Mouse (Mus musculus) embryonic fibroblast, embryonic 13.5 days (primary cell): ENCODE data around the gene Gcdh.

Source experiments
- CTCF ChIP-seq: IDR thresholded peaks from 2 replicates; pipeline ENCODE4 v1.5.1; 2011; ENCODE audit warnings: mild to moderate bottlenecking, control low read depth, low read length, moderate library complexity, borderline replicate concordance; ENCODE audit not compliant: insufficient read depth
- POLR2A ChIP-seq: IDR thresholded peaks from 2 replicates; pipeline ENCODE4 v1.6.1; 2011; ENCODE audit warnings: low read depth, mild to moderate bottlenecking, control low read depth, low read length, moderate library complexity

DNA sequence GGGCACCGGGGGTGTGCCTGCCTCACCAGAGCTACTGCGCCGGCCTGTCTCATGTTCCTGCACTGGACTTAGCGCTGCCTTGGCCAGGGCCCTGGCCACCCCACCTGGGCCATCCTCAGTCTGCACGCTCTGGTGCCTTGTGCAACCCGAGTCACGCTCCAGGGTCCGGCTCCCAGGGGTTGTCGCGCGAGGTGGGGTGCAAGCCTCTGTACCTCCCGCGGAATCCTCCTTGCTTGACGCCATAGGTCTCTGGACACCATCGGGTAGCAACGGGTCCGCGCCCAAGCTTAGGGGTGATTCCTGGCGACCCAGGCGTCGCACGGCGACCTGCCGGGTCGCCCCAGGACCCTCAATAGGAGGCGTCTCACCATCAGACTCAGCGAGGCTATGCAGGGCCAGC is 18.7 kb upstream of the Gcdh start:
- TF ChIP-seq POLR2A (no peak), CTCF (no peak)
